8 mouse cellular contexts compared by ENCODE assay signal in the genomic region with DNA sequence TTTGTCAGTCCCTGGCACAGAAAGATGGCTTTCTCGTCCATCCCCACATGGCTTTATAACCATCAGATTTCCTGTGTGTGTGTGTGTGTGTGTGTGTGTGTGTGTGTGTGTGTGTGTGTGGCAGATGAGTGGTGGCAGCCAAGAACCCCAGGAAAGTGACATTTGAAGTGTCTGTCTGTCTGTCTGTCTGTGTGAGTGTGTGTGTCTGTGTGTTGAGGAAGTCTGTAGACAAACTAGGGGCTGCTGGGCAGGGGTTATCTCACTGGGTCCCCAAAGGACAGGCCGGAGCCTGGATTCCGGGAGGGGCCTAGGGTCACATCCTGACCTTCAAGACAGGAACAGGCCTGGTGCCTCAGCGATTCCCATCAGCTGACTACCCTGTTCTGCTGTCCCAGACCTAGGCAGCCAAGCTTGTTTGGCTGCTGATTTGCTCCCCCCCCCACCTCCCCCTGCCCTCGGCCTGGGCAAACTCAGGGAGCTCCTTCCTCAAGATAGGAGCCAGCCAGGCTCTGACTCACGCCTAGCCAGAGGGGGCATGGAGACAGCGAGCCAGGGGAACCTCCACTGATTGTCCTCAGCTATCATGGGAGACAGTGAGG. TPM values are rescaled to one million over a fixed set of nuclear protein-coding genes. Genes with fewer than 3 reads are reported as not detected.
DNase-seq lines count a peak whose midpoint lies in the region; ATAC-seq and TF ChIP-seq lines count a peak whose summit lies in the region.

No protein-coding gene starts in this region.

- no peaks in the 10 kb centered on the region for H3K9me3 ChIP-seq in midbrain, embryonic 10.5 days (replicated peaks)
- no peaks in the 10 kb centered on the region for H3K9me3 ChIP-seq in midbrain, postnatal 0 days (ENCODE audit: low read length)
- H3K9me3 ChIP-seq in heart, embryonic 12.5 days (replicated peaks), result no peaks in the 10 kb centered on the region
- H3K9me3 ChIP-seq in limb, embryonic 10.5 days (replicated peaks), result no peaks in the 10 kb centered on the region
- no peaks in the 10 kb centered on the region for H3K9me3 ChIP-seq in midbrain, embryonic 15.5 days

- TF ChIP-seq CTCF in midbrain, postnatal 0 days (IDR thresholded peaks at IDR 0.05), result no peak
- no peak for TF ChIP-seq CTCF in testis, adult 2 months (IDR thresholded peaks at IDR 0.05; ENCODE audit: control insufficient read depth, insufficient read depth, insufficient replicate concordance, low read depth, low read length)

- H3K36me3 ChIP-seq in midbrain, embryonic 10.5 days, result no peaks in the 10 kb centered on the region
- H3K36me3 ChIP-seq in midbrain, postnatal 0 days (ENCODE audit: insufficient read depth, low read length), result no peaks in the 10 kb centered on the region
- H3K36me3 ChIP-seq in heart, embryonic 12.5 days, result peaks cover 27% of the 10 kb centered on the region
- no peaks in the 10 kb centered on the region for H3K36me3 ChIP-seq in limb, embryonic 10.5 days
- H3K36me3 ChIP-seq in testis, adult 2 months (ENCODE audit: control insufficient read depth, insufficient read depth, low read length), result no peaks in the 10 kb centered on the region
- no peaks in the 10 kb centered on the region for H3K36me3 ChIP-seq in midbrain, embryonic 15.5 days (replicated peaks)

- DNase-seq in midbrain, embryonic 10.5 days (ENCODE audit: low spot score), result no peak
- DNase-seq in midbrain, postnatal 0 days (ENCODE audit: low spot score), result no peak
- no peak for DNase-seq in limb, embryonic 10.5 days (ENCODE audit: low spot score)
- no peak for DNase-seq in thymus, postnatal 25 days
- DNase-seq in cerebellum, postnatal 14 days, result no peak

- H3K4me2 ChIP-seq in midbrain, postnatal 0 days (ENCODE audit: low read depth, low read length, poor library complexity, severe bottlenecking), result no peak overlapping the region
- H3K4me2 ChIP-seq in heart, embryonic 12.5 days, result no peak overlapping the region
- no peak overlapping the region for H3K4me2 ChIP-seq in midbrain, embryonic 15.5 days

- 74% methylated on average over 7 of the region's 7 CpGs for WGBS in midbrain, embryonic 10.5 days
- 64% methylated on average over 7 of the region's 7 CpGs for WGBS in midbrain, postnatal 0 days
- 14% methylated on average over 7 of the region's 7 CpGs for WGBS in heart, embryonic 12.5 days
- WGBS in limb, embryonic 10.5 days, result 39% methylated on average over 7 of the region's 7 CpGs
- WGBS in midbrain, embryonic 15.5 days, result 73% methylated on average over 7 of the region's 7 CpGs

- no peak overlapping the region for H3K4me3 ChIP-seq in midbrain, embryonic 10.5 days
- H3K4me3 ChIP-seq in midbrain, postnatal 0 days (ENCODE audit: low read depth, low read length), result no peak overlapping the region
- H3K4me3 ChIP-seq in heart, embryonic 12.5 days, result no peak overlapping the region
- H3K4me3 ChIP-seq in limb, embryonic 10.5 days, result no peak overlapping the region
- no peak overlapping the region for H3K4me3 ChIP-seq in testis, adult 2 months (ENCODE audit: control insufficient read depth, low read depth, low read length)
- H3K4me3 ChIP-seq in midbrain, embryonic 15.5 days, result no peak overlapping the region

- no peaks in the 10 kb centered on the region for H3K27me3 ChIP-seq in midbrain, embryonic 10.5 days (ENCODE audit: low read depth, poor library complexity, severe bottlenecking)
- H3K27me3 ChIP-seq in midbrain, postnatal 0 days (ENCODE audit: insufficient read depth, low read length), result no peaks in the 10 kb centered on the region
- H3K27me3 ChIP-seq in heart, embryonic 12.5 days (replicated peaks), result no peaks in the 10 kb centered on the region
- no peaks in the 10 kb centered on the region for H3K27me3 ChIP-seq in limb, embryonic 10.5 days (ENCODE audit: low read depth, poor library complexity, severe bottlenecking)
- H3K27me3 ChIP-seq in testis, adult 2 months (ENCODE audit: control insufficient read depth, insufficient read depth, low read length), result no peaks in the 10 kb centered on the region
- H3K27me3 ChIP-seq in midbrain, embryonic 15.5 days (replicated peaks), result no peaks in the 10 kb centered on the region

- no peak for TF ChIP-seq POLR2A in testis, adult 2 months (IDR thresholded peaks at IDR 0.05; ENCODE audit: control insufficient read depth, low read depth, low read length)

- ATAC-seq in midbrain, postnatal 0 days (ENCODE audit: low FRiP score), result no peak
- ATAC-seq in heart, embryonic 12.5 days (ENCODE audit: insufficient number of reproducible peaks, low FRiP score), result peak; percentile 82
- no peak for ATAC-seq in midbrain, embryonic 15.5 days (replicated peaks)

- H3K9ac ChIP-seq in midbrain, postnatal 0 days (replicated peaks; ENCODE audit: low read length, poor library complexity, severe bottlenecking), result no peak overlapping the region
- H3K9ac ChIP-seq in heart, embryonic 12.5 days, result no peak overlapping the region
- H3K9ac ChIP-seq in midbrain, embryonic 15.5 days, result no peak overlapping the region

- peaks cover 22% of the 10 kb centered on the region for H3K4me1 ChIP-seq in midbrain, embryonic 10.5 days
- no peaks in the 10 kb centered on the region for H3K4me1 ChIP-seq in midbrain, postnatal 0 days (ENCODE audit: insufficient read depth, low read length)
- H3K4me1 ChIP-seq in heart, embryonic 12.5 days (replicated peaks), result peaks cover 64% of the 10 kb centered on the region
- H3K4me1 ChIP-seq in limb, embryonic 10.5 days, result peaks cover 22% of the 10 kb centered on the region
- peaks cover 3% of the 10 kb centered on the region; the same call in 1 of the 2 replicates for H3K4me1 ChIP-seq in testis, adult 2 months (ENCODE audit: control insufficient read depth, insufficient read depth, low read length)
- no peaks in the 10 kb centered on the region for H3K4me1 ChIP-seq in midbrain, embryonic 15.5 days

- H3K27ac ChIP-seq in midbrain, embryonic 10.5 days (replicated peaks), result 0 out of 2 replicates have a peak overlapping the region, but pooled peaks have one; percentile 50
- H3K27ac ChIP-seq in midbrain, postnatal 0 days (ENCODE audit: low read depth, low read length), result no peak overlapping the region
- peak overlapping the region; percentile 85 for H3K27ac ChIP-seq in heart, embryonic 12.5 days (ENCODE audit: poor library complexity, severe bottlenecking)
- H3K27ac ChIP-seq in limb, embryonic 10.5 days, result peak overlapping the region; percentile 63
- 0 out of 2 replicates have a peak overlapping the region, but pooled peaks have one; percentile 15 for H3K27ac ChIP-seq in testis, adult 2 months (ENCODE audit: control insufficient read depth, insufficient read depth, low read depth, low read length)
- H3K27ac ChIP-seq in midbrain, embryonic 15.5 days, result no peak overlapping the region

RNA-seq across cellular contexts. Expression of a gene that starts 15.2 kb away (rescaled TPM):
- 25.6 and 29.2 TPM in 2 replicates for polyA plus RNA-seq in midbrain, embryonic 10.5 days (2016; fragmentation: Nextera tagmentation; extraction: Ambion mirVana)
- total RNA-seq in midbrain, postnatal 0 days (2014; rRNA removed), result 16.7 and 20.0 TPM in 2 replicates
- 20.3 and 21.3 TPM in 2 replicates for polyA plus RNA-seq in midbrain, postnatal 0 days (2015; fragmentation: Nextera tagmentation; extraction: Ambion mirVana)
- 159 and 168 TPM in 2 replicates for polyA plus RNA-seq in heart, embryonic 12.5 days (2016; fragmentation: Nextera tagmentation; extraction: Ambion mirVana)
- polyA plus RNA-seq in limb, embryonic 10.5 days (2016; fragmentation: Nextera tagmentation; extraction: Ambion mirVana), result 27.9 and 28.5 TPM in 2 replicates
- 6.5 and 7.9 TPM in 2 replicates for polyA plus RNA-seq in testis, adult 2 months (2012; rRNA removed)
- polyA plus RNA-seq in midbrain, embryonic 15.5 days (2015; fragmentation: Nextera tagmentation; extraction: Ambion mirVana), result 32.4 and 32.8 TPM in 2 replicates

RNA-seq across cellular contexts. Expression of a gene that starts 40.0 kb away (rescaled TPM):
- polyA plus RNA-seq in midbrain, embryonic 10.5 days (2016; fragmentation: Nextera tagmentation; extraction: Ambion mirVana), result 26.4 and 30.3 TPM in 2 replicates
- total RNA-seq in midbrain, postnatal 0 days (2014; rRNA removed), result 99.6 and 107 TPM in 2 replicates
- polyA plus RNA-seq in midbrain, postnatal 0 days (2015; fragmentation: Nextera tagmentation; extraction: Ambion mirVana), result 114 and 133 TPM in 2 replicates
- 285 and 294 TPM in 2 replicates for polyA plus RNA-seq in heart, embryonic 12.5 days (2016; fragmentation: Nextera tagmentation; extraction: Ambion mirVana)
- 21.6 and 35.7 TPM in 2 replicates for polyA plus RNA-seq in limb, embryonic 10.5 days (2016; fragmentation: Nextera tagmentation; extraction: Ambion mirVana)
- polyA plus RNA-seq in testis, adult 2 months (2012; rRNA removed), result 172 and 177 TPM in 2 replicates
- 97.6 and 101 TPM in 2 replicates for polyA plus RNA-seq in midbrain, embryonic 15.5 days (2015; fragmentation: Nextera tagmentation; extraction: Ambion mirVana)

RNA-seq across cellular contexts. Expression of a gene that starts 42.3 kb away (rescaled TPM):
- 25.6 and 27.9 TPM in 2 replicates for polyA plus RNA-seq in midbrain, embryonic 10.5 days (2016; fragmentation: Nextera tagmentation; extraction: Ambion mirVana)
- total RNA-seq in midbrain, postnatal 0 days (2014; rRNA removed), result 24.6 and 25.9 TPM in 2 replicates
- polyA plus RNA-seq in midbrain, postnatal 0 days (2015; fragmentation: Nextera tagmentation; extraction: Ambion mirVana), result 25.1 and 29.6 TPM in 2 replicates
- polyA plus RNA-seq in heart, embryonic 12.5 days (2016; fragmentation: Nextera tagmentation; extraction: Ambion mirVana), result 18.7 and 20.3 TPM in 2 replicates
- polyA plus RNA-seq in limb, embryonic 10.5 days (2016; fragmentation: Nextera tagmentation; extraction: Ambion mirVana), result 31.6 and 35.4 TPM in 2 replicates
- 39.4 and 45.3 TPM in 2 replicates for polyA plus RNA-seq in testis, adult 2 months (2012; rRNA removed)
- 23.2 and 25.1 TPM in 2 replicates for polyA plus RNA-seq in midbrain, embryonic 15.5 days (2015; fragmentation: Nextera tagmentation; extraction: Ambion mirVana)

RNA-seq across cellular contexts. Expression of a gene that starts 51.3 kb away (rescaled TPM):
- 119 and 132 TPM in 2 replicates for polyA plus RNA-seq in midbrain, embryonic 10.5 days (2016; fragmentation: Nextera tagmentation; extraction: Ambion mirVana)
- 88.1 and 92.4 TPM in 2 replicates for total RNA-seq in midbrain, postnatal 0 days (2014; rRNA removed)
- 58.2 and 59.4 TPM in 2 replicates for polyA plus RNA-seq in midbrain, postnatal 0 days (2015; fragmentation: Nextera tagmentation; extraction: Ambion mirVana)
- polyA plus RNA-seq in heart, embryonic 12.5 days (2016; fragmentation: Nextera tagmentation; extraction: Ambion mirVana), result 67.5 and 73.3 TPM in 2 replicates
- 156 and 160 TPM in 2 replicates for polyA plus RNA-seq in limb, embryonic 10.5 days (2016; fragmentation: Nextera tagmentation; extraction: Ambion mirVana)
- polyA plus RNA-seq in testis, adult 2 months (2012; rRNA removed), result 105 and 121 TPM in 2 replicates
- polyA plus RNA-seq in midbrain, embryonic 15.5 days (2015; fragmentation: Nextera tagmentation; extraction: Ambion mirVana), result 73.5 and 76.5 TPM in 2 replicates

RNA-seq across cellular contexts. Expression of a gene that starts 59.2 kb away (rescaled TPM):
- 26.7 and 33.6 TPM in 2 replicates for polyA plus RNA-seq in midbrain, embryonic 10.5 days (2016; fragmentation: Nextera tagmentation; extraction: Ambion mirVana)
- 43.7 and 46.2 TPM in 2 replicates for total RNA-seq in midbrain, postnatal 0 days (2014; rRNA removed)
- polyA plus RNA-seq in midbrain, postnatal 0 days (2015; fragmentation: Nextera tagmentation; extraction: Ambion mirVana), result 54.4 and 54.6 TPM in 2 replicates
- polyA plus RNA-seq in heart, embryonic 12.5 days (2016; fragmentation: Nextera tagmentation; extraction: Ambion mirVana), result 35.4 and 36.0 TPM in 2 replicates
- polyA plus RNA-seq in limb, embryonic 10.5 days (2016; fragmentation: Nextera tagmentation; extraction: Ambion mirVana), result 16.2 and 20.9 TPM in 2 replicates
- polyA plus RNA-seq in testis, adult 2 months (2012; rRNA removed), result 1.9 and 2.3 TPM in 2 replicates
- polyA plus RNA-seq in midbrain, embryonic 15.5 days (2015; fragmentation: Nextera tagmentation; extraction: Ambion mirVana), result 54.7 and 57.2 TPM in 2 replicates

Comparison
In these comparisons a context has a peak if more than half of its experiments do, and no peak if none do; other contexts are left out.
1. H3K27ac ChIP-seq: peak in midbrain, embryonic 10.5 days (single experiment), heart, embryonic 12.5 days (single experiment), limb, embryonic 10.5 days (single experiment) and testis, adult 2 months (single experiment); none in midbrain, postnatal 0 days (single experiment) and midbrain, embryonic 15.5 days (single experiment).